Mouse (Mus musculus) urinary bladder, postnatal 14 days (tissue): ENCODE measurements around the gene Gm10128.
"Not testable (repeated sequence)": the region's sequence is repeated elsewhere in the genome, so short reads cannot be mapped to it uniquely, and the experiment has no call there.

Source experiments
- DNase-seq: peaks from one replicate; pipeline ENCODE4 v3.0.0; 2021; ENCODE audit warnings: low spot score

Gene Gm10128

GRCm38 (mm10) chr14:7643872-7644271, at the start of gene Gm10128:
TSS of gene Gm10128 (minus strand) at chr14:7643972.
- DNase-seq: not testable (repeated sequence)

DNA sequence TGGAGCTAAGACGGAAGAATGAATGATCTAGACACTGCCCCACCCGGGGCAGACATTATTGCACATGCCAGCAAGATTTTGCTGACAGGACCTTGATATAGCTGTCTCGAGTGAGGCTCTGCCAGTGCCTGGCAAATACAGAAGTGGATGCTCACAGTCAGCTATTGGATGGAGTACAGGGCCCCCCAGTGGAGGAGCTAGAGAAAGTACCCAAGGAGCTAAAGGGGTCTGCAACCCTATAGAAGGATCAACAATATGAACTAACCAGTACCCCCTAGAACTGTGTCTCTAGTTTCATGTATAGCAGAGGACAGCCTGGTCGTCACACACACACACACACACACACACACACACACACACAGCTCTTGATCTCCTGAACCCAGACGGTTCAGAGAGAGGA, 37.4 kb upstream of the Gm10128 start:
- DNase-seq: not testable (repeated sequence)

- DNase-seq: not testable (repeated sequence)
Measured at GRCm38 (mm10) chr14:7662491-7662890, 18.7 kb upstream of the Gm10128 start.

- DNase-seq: not testable (repeated sequence)
Measured at GRCm38 (mm10) chr14:7658101-7659074, 14.6 kb upstream of the Gm10128 start.

- DNase-seq: not testable (repeated sequence)
Measured at GRCm38 (mm10) chr14:7657456-7657855, 13.7 kb upstream of the Gm10128 start.

GRCm38 (mm10) chr14:7595492-7595891, 48.3 kb downstream of the Gm10128 start, which contains the start of gene Gm10338:
TSS of gene Gm10338 (minus strand) at chr14:7595592.
- not testable (repeated sequence) for DNase-seq
